Mouse (Mus musculus): ENCODE results near the gene Pced1a.

The Pced1a gene

GRCm38 (mm10) chr2:130436769-130437168 is 12.3 kb upstream of the Pced1a start:
- no peak for DNase-seq (ENCODE audit: low spot score)

DNA sequence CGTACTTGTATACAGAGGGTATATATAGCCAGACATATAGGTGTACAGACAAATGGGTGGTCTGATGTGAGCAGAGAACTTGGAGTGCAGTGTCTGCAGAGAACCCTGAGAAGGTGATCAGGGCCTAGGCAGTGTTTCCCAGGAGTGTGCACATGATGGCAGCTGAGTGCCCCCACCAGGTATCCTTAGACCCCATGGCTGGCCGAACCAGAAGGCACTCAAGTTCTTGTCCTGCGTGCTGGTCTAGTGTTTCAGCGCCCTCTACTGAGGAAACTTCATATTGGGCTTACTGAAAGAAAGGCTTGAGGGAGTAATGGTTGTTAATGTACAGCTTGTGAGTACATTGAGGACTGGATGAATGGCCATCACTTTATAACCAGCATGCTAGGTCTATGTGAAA is 8.7 kb upstream of the Pced1a start:
- no peak for DNase-seq (ENCODE audit: low spot score)

GRCm38 (mm10) chr2:130432157-130432556 is 7.7 kb upstream of the Pced1a start:
- DNase-seq (ENCODE audit: low spot score), result no peak

GRCm38 (mm10) chr2:130430484-130430883 is 6.0 kb upstream of the Pced1a start:
- DNase-seq (ENCODE audit: low spot score), result no peak

- DNase-seq (ENCODE audit: low spot score), result no peak
Observed at GRCm38 (mm10) chr2:130429851-130430250, 5.3 kb upstream of the Pced1a start.

GRCm38 (mm10) chr2:130425112-130425511 is 611 bp upstream of the Pced1a start:
- DNase-seq (ENCODE audit: low spot score), result no peak

DNA sequence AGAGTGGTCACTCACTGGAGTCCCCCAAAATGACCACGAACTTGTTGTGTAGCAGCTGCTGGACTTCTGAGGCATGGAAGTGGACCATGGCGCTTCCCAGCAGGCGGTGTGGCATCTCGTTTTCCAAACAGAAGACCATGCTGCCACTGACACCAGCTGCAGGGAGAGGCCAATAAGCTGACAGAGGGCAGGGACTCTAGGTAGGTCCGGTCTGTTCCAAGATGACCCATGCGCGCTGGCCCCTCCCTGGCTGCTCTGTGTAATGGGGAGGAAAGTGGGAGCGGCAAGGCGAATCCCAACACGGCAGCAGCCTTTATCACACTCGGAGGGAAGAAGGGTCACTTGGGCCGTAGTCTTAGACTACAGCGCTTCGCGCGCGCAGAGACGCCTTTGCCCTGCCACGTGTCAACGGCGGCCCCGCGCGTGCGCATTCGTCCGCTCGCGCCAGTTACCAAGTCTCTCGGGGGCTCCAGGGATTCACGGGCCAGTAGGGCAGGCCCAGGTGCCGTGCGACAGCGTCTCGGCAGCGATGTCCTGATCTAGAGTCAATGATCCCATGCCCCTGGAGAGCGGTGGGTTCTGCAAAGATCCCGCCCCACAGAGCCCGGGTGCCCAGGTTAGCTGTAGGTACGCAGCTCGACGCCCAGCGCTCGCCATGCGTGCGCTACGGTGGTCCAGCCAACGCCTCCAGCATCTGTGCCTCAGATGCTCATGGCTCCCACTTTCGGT is 940 bp downstream of the Pced1a start:
- DNase-seq (ENCODE audit: low spot score), result peak; percentile 76

DNA sequence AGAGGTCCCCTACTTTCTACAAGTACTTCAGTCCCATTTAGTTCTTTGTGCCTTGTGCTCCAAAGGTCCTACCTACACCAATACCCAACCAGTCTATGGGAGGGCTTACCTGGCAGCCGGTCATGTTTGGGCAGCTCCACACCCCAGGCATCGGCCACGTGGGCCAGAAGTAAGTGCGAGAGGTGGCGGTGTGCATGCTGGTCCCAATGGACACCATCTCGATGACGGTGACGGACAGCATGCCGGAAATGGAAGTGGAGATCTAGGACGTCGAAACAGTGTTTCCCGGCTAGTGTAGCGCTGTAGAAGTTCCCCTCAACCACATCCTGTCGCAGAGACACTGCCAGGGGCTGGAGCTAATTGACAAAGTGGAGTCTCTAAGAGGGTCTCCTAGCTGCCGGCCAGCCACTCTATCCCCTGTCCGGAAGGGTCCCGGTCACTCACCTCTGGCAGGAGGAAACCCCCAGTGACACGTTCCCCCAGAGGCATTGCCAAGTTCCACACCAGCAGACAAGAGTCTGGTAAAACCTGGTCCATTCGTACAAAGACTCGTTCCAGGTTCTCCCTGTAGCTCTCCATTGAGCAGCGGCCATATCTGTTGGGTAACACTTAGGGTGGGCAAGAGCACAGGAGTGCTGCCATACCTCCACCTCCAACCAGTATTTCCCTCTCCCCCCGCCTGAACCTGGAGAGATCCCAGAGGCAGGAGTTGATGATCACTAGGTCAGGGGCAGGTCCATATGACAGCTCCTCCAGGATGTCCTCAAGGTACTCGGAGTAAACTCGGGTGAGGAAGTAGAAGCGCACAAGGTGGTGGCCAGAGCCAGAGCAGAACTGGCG is 2.5 kb downstream of the Pced1a start:
- no peak for DNase-seq (ENCODE audit: low spot score)

- DNase-seq (ENCODE audit: low spot score), result no peak
Observed at GRCm38 (mm10) chr2:130414094-130414856, 10.2 kb downstream of the Pced1a start.

GRCm38 (mm10) chr2:130412775-130413174 is 11.7 kb downstream of the Pced1a start:
- no peak for DNase-seq (ENCODE audit: low spot score)

GRCm38 (mm10) chr2:130411558-130412495 is 12.7 kb downstream of the Pced1a start:
- peak; percentile 63 for DNase-seq (ENCODE audit: low spot score)

DNA sequence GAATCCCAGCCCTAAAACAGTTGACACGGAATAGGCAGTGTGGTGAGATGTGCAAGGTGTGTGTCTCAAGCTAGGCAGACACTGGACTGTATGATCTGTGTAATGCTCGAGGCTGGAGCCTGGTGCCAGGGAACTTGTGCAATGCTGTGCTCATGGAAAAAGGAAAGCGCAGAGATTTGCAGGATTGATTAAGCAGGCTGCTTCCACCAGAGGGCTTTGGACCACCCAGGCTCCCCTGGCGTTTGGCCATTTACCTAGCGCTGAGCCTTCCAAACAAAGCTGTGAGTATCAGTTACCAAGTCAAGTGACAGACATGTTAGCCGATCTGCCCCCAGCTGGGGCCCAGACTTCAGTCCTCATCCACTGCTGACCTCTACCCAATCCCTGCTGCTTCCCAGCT is 16.3 kb downstream of the Pced1a start:
- no peak for DNase-seq (ENCODE audit: low spot score)

DNA sequence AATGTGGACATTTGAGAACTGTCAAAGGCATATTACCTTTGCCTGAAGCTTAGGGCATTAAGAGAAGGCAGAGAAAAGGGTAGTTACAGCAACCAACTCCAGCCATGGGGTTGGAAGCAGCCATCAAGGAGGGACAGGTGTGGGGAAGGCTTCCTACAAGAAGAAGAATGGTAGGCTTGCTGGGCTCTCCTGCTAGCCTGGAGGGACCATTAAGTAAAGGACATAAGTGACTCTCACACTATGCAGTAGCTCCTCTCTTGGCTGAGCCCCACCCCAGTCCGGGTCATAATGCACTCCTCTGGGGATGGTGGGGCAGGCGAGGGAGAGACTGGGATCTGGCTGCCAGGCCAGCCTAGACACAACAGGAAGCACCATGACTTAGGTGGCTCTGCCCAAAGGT is 18.3 kb downstream of the Pced1a start, which contains the start of gene Tmem239:
Gene Tmem239 (plus strand): TSS at position 301 of the 400 bp plus-strand sequence.
- no peak for DNase-seq (ENCODE audit: low spot score)

GRCm38 (mm10) chr2:130404939-130405338 is 19.6 kb downstream of the Pced1a start, which contains the start of the genes Gm28372 and 1700020A23Rik:
TSS of gene Gm28372 (plus strand) at chr2:130405239.
TSS of gene 1700020A23Rik (plus strand) at chr2:130405259.
- no peak for DNase-seq (ENCODE audit: low spot score)

DNA sequence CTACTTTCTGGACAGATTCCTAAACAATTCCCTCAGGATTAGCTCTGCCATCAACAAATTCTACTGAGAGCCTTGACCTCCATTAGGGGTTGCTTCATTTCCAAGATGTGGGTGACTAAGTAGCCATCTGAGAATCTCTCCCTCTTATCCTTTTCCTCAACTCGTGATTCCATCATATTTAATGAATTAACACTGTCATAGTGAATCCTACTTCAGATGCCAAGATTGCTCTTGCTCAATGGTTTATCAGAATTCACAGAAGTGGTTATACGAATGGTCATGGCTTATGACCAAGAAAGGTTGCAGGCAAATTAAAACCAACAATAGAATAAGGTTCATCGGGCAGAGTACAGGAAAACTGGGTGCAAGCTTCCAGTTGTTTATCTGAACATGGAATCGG is 22.6 kb downstream of the Pced1a start:
- no peak for DNase-seq (ENCODE audit: low spot score)

GRCm38 (mm10) chr2:130400046-130400445 is 24.5 kb downstream of the Pced1a start:
- DNase-seq (ENCODE audit: low spot score), result no peak

DNA sequence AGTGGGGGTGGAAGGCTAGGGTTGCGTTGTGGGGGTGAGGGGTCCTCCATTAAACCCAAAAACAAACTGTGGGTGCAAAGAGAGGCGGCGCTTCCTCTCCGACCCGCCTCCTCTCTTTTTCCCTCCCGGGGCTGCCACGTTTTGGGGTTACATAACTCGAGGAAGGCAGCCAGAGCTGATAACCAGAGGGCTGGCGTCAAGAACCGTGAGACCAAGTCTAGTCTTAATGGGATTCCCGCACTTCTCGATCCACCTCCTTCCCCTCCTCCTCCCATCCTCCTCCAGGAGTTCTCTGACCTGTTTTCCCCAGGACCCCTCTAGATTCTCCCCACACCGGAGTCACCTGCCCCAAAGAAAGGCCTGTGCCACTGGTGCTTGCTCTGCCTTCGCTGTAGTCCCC is 26.4 kb downstream of the Pced1a start:
- no peak for DNase-seq (ENCODE audit: low spot score)

- DNase-seq (ENCODE audit: low spot score), result no peak
Observed at GRCm38 (mm10) chr2:130397186-130397985, 27.1 kb downstream of the Pced1a start, which contains the start of gene Cpxm1. TSS of gene Cpxm1 (minus strand) at chr2:130397574.

DNA sequence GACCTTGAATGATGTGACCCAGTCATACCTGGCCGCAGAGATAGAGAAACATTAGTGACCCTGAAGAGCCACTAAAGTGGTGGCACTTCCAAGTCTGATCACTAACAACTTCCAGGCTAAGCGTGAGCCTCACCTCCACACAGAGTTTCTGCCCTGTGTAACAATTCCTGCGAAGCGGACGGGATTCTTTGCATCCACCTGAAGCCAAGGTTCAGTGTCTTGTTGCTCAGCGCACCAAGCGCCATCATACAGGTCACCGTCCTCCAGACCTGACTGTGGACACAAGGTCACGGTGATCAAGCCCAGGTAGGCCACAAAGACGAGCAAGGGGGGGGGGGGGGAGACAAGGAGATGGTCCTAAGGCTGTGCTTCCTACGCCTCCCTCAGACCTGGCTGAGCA is 28.8 kb downstream of the Pced1a start:
- no peak for DNase-seq (ENCODE audit: low spot score)

GRCm38 (mm10) chr2:130392836-130393235 is 31.7 kb downstream of the Pced1a start:
- DNase-seq (ENCODE audit: low spot score), result no peak

Data from left cerebral cortex, adult 11 months (tissue).